Mouse (Mus musculus): Measurements from ENCODE around the gene Rnh1.

DNA sequence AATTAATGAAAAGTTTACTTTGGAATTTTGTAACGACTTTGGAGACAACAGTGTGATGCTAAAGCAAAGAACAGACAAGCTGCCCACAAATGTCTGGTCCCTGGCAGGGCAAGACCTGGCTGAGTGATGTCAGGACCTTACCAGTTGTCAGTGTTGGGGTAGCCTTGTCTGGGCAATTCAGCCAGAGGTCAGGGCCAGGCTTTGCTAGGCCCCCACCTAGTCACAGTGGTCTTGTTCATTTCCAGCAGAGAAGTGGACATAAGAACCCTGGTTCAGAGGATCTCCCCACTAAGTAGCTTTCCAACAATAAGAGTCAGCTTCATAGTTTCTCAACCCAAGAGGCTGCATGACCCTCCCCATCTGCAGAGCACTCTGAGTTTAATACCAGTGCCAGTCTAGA is 47.7 kb upstream of the Rnh1 start:
- TF ChIP-seq POLR2A (IDR thresholded peaks at IDR 0.05; ENCODE audit: borderline replicate concordance, extremely low read depth, insufficient read depth, insufficient read length, poor library complexity, severe bottlenecking) (no peak), CTCF (IDR thresholded peaks at IDR 0.05; ENCODE audit: borderline replicate concordance, extremely low read depth, insufficient read depth, insufficient read length) (no peak)
